Mouse (Mus musculus) cerebellum, adult 9-11 months (tissue): ENCODE measurements around the gene Chrnb1.

ENCODE experiments used
- DNase-seq: peaks from one replicate; pipeline ENCODE4 v3.0.0; 2022

Chrnb1 gene

GRCm38 (mm10) chr11:69803786-69804651 lies 8.3 kb upstream of the Chrnb1 start:
- DNase-seq: no peak

GRCm38 (mm10) chr11:69803328-69803727 lies 7.6 kb upstream of the Chrnb1 start:
- DNase-seq: no peak

GRCm38 (mm10) chr11:69802648-69803105 lies 6.9 kb upstream of the Chrnb1 start:
- peak; percentile 65 for DNase-seq

GRCm38 (mm10) chr11:69801379-69801977 lies 5.7 kb upstream of the Chrnb1 start, which contains the start of gene Fgf11:
Fgf11 (minus strand) TSS chr11:69801857.
- DNase-seq: no peak

- peak; percentile 54 for DNase-seq
Observed at GRCm38 (mm10) chr11:69800392-69801197, 4.9 kb upstream of the Chrnb1 start.

GRCm38 (mm10) chr11:69800138-69800391 lies 4.3 kb upstream of the Chrnb1 start:
- no peak for DNase-seq

GRCm38 (mm10) chr11:69799394-69800137 lies 3.8 kb upstream of the Chrnb1 start:
- no peak for DNase-seq

- DNase-seq: no peak
Observed at GRCm38 (mm10) chr11:69797924-69798323, 2.2 kb upstream of the Chrnb1 start.

- peak; percentile 52 for DNase-seq
Observed at GRCm38 (mm10) chr11:69795983-69796435, 266 bp upstream of the Chrnb1 start.

- no peak for DNase-seq
Observed at GRCm38 (mm10) chr11:69793429-69793828, 2.3 kb downstream of the Chrnb1 start.

GRCm38 (mm10) chr11:69791420-69791819 lies 4.3 kb downstream of the Chrnb1 start:
- DNase-seq: no peak

- DNase-seq: no peak
Observed at GRCm38 (mm10) chr11:69789431-69789830, 6.3 kb downstream of the Chrnb1 start.

- no peak for DNase-seq
Observed at GRCm38 (mm10) chr11:69787306-69787705, 8.4 kb downstream of the Chrnb1 start.

GRCm38 (mm10) chr11:69784793-69785272 lies 10.9 kb downstream of the Chrnb1 start:
- no peak for DNase-seq

- DNase-seq: no peak
Observed at GRCm38 (mm10) chr11:69781828-69782227, 13.9 kb downstream of the Chrnb1 start.

GRCm38 (mm10) chr11:69778985-69779384 lies 16.8 kb downstream of the Chrnb1 start:
- DNase-seq: peak; percentile 49

GRCm38 (mm10) chr11:69778258-69778982 lies 17.3 kb downstream of the Chrnb1 start:
- DNase-seq: peak; percentile 65

- DNase-seq: no peak
Observed at GRCm38 (mm10) chr11:69777504-69778257, 18.1 kb downstream of the Chrnb1 start.

- no peak for DNase-seq
Observed at GRCm38 (mm10) chr11:69776488-69776887, 19.3 kb downstream of the Chrnb1 start.

- peak; percentile 49 for DNase-seq
Observed at GRCm38 (mm10) chr11:69775716-69776115, 20.0 kb downstream of the Chrnb1 start.

- no peak for DNase-seq
Observed at GRCm38 (mm10) chr11:69774961-69775360, 20.8 kb downstream of the Chrnb1 start.
